Mouse (Mus musculus): Measurements from ENCODE around the gene Cacna1b.

DNA sequence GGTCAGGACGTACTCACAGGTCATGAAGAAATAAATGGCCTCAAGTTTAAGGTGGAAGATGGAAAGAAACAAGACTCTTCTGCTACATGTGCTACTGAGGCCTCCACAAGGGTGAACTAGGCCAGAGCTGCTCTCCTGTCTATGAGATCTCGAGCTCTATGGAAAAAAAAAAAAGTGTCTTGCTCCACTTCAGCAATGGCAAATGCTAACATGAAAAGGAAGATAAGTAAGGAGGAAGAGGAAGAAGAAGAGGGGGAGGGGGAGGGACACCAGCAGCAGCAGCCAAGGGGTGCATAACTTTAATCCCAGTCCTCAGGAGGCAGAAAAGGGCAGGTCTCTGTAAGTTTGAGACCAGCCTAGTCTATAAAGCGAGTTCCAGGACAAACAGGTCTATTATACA is 46.8 kb upstream of the Cacna1b start:
- TF ChIP-seq CTCF (IDR thresholded peaks at IDR 0.05; ENCODE audit: borderline replicate concordance, insufficient read depth, low read depth, low read length): no peak
- no peak for TF ChIP-seq POLR2A (IDR thresholded peaks at IDR 0.05; ENCODE audit: borderline replicate concordance, insufficient read depth, low read length)

All from cerebellum, adult 2 months (tissue).